Mouse (Mus musculus) kidney, postnatal 4 days (tissue): ENCODE results near the gene Tc2n.
"Not testable (repeated sequence)": the region's sequence is repeated elsewhere in the genome, so short reads cannot be mapped to it uniquely, and the experiment has no call there.

ENCODE experiments used
- DNase-seq, 2 experiments: peaks; one replicate each; pipeline ENCODE4 v3.0.0; 2021; ENCODE audit warnings: mixed read lengths in 2 of 2

Gene Tc2n

DNA sequence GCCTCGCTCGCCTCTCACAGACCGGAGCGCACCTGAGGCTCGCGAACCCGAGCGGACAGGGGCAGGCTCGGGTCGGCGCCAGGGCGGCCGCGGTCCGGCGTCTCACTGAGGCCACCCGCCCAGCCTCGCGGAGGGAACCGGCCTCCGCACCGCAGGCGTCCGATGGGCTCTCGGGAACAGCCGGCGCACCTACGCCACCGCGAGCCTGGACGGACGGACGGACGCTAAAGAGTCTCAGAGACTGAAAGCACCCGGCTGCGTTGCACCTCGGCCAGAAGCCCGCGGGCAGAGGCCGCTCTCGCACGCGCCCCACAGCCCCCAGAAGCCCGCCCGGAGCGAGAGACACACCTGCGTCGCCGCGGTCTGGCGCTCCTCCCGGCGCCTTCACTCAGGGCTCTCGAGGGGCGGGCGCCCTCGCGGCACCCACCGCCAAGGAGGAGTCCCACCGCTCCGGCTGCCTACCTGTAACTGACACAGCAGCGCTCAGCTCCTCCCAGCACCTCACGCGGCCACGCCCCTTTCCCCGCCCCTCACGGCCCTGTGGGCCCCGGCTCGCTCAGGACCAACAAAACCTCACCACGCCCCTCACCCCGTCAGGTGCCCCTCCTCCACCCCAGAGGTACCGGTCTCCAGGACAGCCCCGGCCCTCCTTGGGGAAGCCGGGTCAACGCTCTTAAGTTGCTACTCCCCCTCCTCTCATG lies at the start of gene Tc2n:
Gene Tc2n (minus strand): TSS at position 470 of the 701 bp plus-strand sequence.
- DNase-seq = peak; percentile 91 to 93

- DNase-seq = peak; percentile 16 to 21
Measured at GRCm38 (mm10) chr12:101767306-101768053, 49.2 kb upstream of the Tc2n start.

DNA sequence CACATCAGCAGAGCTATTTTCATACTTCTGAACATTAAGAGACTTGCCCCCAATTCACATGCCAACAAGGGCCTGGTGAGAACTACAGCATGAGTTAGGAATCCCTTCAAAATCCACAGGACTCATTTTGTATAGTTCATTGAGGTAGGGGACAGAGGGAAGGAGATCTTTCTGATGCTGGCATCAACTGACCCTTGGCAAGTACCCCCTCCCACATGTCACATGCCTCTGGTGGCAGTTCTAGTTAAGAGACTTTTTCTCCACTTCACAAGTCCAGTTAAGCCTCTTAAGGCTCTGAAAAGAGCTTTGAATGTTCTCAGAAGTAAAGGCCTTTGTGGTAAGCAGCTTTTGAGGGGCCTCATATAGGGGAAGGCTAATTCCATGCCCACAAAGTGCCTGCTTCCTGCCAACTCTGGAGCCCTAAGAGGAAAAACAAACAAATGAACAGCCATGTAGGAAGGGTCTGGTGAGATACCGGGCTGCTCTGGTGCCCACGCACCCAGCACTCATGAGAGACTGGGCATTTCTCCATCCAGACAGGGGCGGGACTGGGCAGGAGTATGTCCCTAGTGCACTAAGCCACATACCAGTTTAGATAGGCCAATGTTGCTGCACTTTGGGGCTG lies 48.0 kb upstream of the Tc2n start:
- DNase-seq = no peak

GRCm38 (mm10) chr12:101764870-101765269 lies 46.5 kb upstream of the Tc2n start:
- DNase-seq = no peak

DNA sequence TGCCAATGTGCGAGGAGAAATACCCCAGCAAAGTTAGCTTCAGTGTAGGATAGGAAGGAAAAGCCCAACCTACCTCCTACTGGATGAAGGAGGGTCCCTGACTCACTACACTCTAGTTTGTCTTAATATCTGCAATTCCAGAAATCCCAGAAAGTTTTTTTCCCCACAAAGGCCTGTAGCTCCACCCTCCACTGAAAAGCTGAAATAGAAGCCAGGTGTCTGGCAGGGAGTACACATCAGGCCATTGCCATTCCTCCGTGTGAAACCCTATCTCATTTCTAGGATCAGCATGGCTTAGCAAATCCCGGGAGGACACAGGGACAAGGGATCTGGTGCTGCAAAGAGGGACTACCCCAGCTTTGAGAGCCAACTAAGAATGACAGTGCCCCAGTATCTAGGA lies 44.7 kb upstream of the Tc2n start:
- no peak for DNase-seq

GRCm38 (mm10) chr12:101762054-101762453 lies 43.7 kb upstream of the Tc2n start:
- DNase-seq = peak in 1 of 2 experiments; percentile 25

GRCm38 (mm10) chr12:101759440-101760045 lies 41.2 kb upstream of the Tc2n start:
- peak; percentile 47 to 59 for DNase-seq

DNA sequence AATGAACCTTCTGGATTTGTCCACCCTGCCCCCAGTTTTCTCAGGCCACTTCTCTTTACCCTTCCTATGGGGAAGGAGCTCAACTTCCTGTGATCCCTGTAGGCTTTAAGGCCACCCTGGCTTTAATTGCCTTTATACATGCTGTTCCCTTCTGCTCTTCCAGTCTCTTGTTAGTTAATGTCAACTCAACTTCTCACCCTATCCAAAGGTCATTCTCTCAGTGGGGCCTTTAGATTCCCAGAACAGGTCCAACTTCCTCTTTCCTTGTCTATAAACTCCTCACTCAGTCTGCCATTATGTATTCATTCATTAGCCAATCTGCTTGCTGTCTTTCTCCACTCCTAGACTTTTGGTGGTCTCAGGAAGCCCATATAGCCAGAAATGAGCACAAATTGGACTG lies 40.4 kb upstream of the Tc2n start:
- DNase-seq = no peak

GRCm38 (mm10) chr12:101742375-101742774 lies 24.1 kb upstream of the Tc2n start:
- no peak for DNase-seq

DNA sequence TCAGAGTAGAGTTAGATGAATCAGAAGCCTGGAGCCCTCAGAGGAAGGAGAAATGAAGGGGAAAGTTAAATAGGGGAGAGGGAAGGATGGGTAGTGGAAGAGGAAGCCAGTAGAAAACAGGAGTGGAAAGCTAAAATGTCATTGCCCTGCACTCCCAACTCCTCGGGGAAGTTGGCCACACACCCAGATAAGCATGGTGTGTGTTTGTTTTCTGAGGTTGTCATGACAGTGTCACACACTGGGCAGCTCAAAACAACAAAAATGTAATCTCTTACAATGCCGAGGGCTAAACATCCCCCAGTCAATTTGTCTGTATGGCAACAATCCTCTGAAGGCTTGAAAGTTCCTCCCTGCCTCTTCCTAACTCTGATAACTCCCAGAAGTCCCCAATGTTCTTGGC lies 22.2 kb upstream of the Tc2n start:
- no peak for DNase-seq

GRCm38 (mm10) chr12:101740045-101740444 lies 21.7 kb upstream of the Tc2n start:
- DNase-seq = peak; percentile 31 to 51

GRCm38 (mm10) chr12:101718755-101719150 lies 430 bp upstream of the Tc2n start:
- peak; percentile 53 to 64 for DNase-seq

DNA sequence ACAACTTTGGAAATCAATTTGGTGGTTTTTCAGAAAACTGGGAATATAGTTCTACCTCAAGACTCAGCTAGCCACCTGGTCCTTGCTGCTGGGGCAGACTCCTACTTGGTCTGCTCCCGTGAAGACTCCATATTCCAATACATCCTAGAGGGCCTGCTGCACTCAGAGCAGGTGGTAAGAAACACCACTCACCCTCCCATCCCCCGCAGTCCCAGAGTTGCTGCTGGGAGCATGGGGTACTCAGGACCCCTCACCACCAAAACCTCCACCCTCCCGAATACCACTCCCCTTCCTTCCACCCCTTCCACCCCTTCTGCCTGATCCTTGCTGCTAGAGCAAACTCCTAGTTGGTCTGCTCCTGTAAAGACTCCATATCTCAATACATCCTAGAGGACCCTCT lies 19.1 kb downstream of the Tc2n start:
- DNase-seq = no peak

DNA sequence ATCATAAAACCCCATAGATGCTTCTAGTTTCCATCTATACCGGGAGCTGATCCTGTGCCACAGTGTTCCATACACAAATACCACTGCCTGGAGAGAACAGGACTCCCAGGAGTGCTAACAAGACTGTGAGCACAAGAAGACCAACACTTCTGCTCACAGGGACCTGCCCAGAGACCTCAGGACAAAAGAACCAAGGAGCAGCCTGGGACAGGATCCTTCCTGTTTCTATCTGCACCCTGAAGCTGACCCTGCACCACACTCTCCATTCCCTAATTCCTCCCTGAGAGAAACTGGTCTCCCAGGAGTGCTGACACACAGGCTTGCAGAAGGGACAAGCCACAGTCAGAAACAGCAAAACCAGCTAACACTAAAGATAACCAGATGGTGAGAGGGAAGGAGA lies 21.8 kb downstream of the Tc2n start:
- DNase-seq = no peak

GRCm38 (mm10) chr12:101680538-101680937 lies 37.8 kb downstream of the Tc2n start:
- no peak for DNase-seq

- no peak for DNase-seq
Measured at GRCm38 (mm10) chr12:101667502-101667901, 50.8 kb downstream of the Tc2n start.

DNA sequence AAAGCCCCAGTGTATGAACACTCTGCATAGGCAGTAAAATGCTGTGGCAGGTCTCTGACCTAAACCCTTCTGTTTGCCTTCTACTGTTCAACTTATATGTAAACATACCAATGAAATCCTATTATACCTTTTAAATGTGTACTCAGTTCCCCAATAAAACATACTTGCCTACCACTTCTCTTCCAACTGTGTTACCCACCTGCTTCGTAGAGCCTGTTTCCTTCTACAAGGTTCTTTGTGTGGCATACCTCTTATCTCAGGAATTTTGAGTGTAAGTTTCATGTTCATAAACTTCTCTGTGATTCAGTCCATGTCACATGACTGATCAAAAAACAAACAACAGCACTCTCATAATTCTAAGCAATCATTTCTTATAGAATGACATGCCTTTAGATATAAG lies 85.2 kb downstream of the Tc2n start:
- no peak for DNase-seq

- not testable (repeated sequence) for DNase-seq
Measured at GRCm38 (mm10) chr12:101606622-101607021, 111.7 kb downstream of the Tc2n start.
